Mouse (Mus musculus) right cerebral cortex, postnatal 4 days (tissue): ENCODE measurements at regions not wholly inside any gene's neighbourhood (a gene's known extent, or its start where the extent isn't known, plus 50 kb on each side); places are given as distances from the start of the nearest gene placed in this dataset.

Source experiments
- DNase-seq: peaks from one replicate; pipeline ENCODE4 v3.0.0-alpha.2; 2022

- no peak for DNase-seq
Measured at GRCm38 (mm10) chr1:82070181-82071109, 162.5 kb upstream of the Gm9747 start.

- no peak for DNase-seq
Measured at GRCm38 (mm10) chr1:82089136-82089839, 143.6 kb upstream of the Gm9747 start.

- no peak for DNase-seq
Measured at GRCm38 (mm10) chr1:82095101-82095500, 137.8 kb upstream of the Gm9747 start.

GRCm38 (mm10) chr1:82106756-82107155 lies 126.2 kb upstream of the Gm9747 start:
- DNase-seq, result no peak

- no peak for DNase-seq
Measured at GRCm38 (mm10) chr1:82110071-82110635, 122.8 kb upstream of the Gm9747 start.

GRCm38 (mm10) chr1:82112401-82112800 lies 120.5 kb upstream of the Gm9747 start:
- no peak for DNase-seq

GRCm38 (mm10) chr1:82124503-82124902 lies 108.4 kb upstream of the Gm9747 start:
- no peak for DNase-seq

GRCm38 (mm10) chr1:82129700-82130275 lies 103.1 kb upstream of the Gm9747 start:
- no peak for DNase-seq

- DNase-seq, result no peak
Measured at GRCm38 (mm10) chr1:82132536-82132935, 100.4 kb upstream of the Gm9747 start.

- no peak for DNase-seq
Measured at GRCm38 (mm10) chr1:82134938-82135337, 98.0 kb upstream of the Gm9747 start.

GRCm38 (mm10) chr1:82135761-82136331 lies 97.1 kb upstream of the Gm9747 start:
- no peak for DNase-seq

GRCm38 (mm10) chr1:82145256-82145655 lies 87.7 kb upstream of the Gm9747 start:
- DNase-seq, result no peak

GRCm38 (mm10) chr1:82150219-82151128 lies 82.4 kb upstream of the Gm9747 start:
- DNase-seq, result peak; percentile 68

- no peak for DNase-seq
Measured at GRCm38 (mm10) chr1:82155961-82156360, 77.0 kb upstream of the Gm9747 start.

GRCm38 (mm10) chr1:82157013-82157412 lies 75.9 kb upstream of the Gm9747 start:
- peak; percentile 8 for DNase-seq

- DNase-seq, result no peak
Measured at GRCm38 (mm10) chr1:82158466-82158865, 74.4 kb upstream of the Gm9747 start.

GRCm38 (mm10) chr1:82159201-82159600 lies 73.7 kb upstream of the Gm9747 start:
- no peak for DNase-seq

GRCm38 (mm10) chr1:82162926-82163325 lies 70.0 kb upstream of the Gm9747 start:
- DNase-seq, result no peak

- no peak for DNase-seq
Measured at GRCm38 (mm10) chr1:82168158-82168557, 64.8 kb upstream of the Gm9747 start.

GRCm38 (mm10) chr1:82168949-82169348 lies 64.0 kb upstream of the Gm9747 start:
- DNase-seq, result no peak

GRCm38 (mm10) chr1:82180427-82180826 lies 52.5 kb upstream of the Gm9747 start:
- DNase-seq, result no peak
